Mouse (Mus musculus) myocyte (in vitro differentiated cells): ENCODE results near the gene Tmem260.

Experiments used
- CEBPB ChIP-seq: IDR thresholded peaks from 2 replicates; pipeline ENCODE4 v1.6.1; 2011; ENCODE audit warnings: mild to moderate bottlenecking, moderate library complexity; ENCODE audit not compliant: poor library complexity, insufficient read depth, severe bottlenecking
- E2F4 ChIP-seq: IDR thresholded peaks from one replicate; pipeline ENCODE4 v1.6.1; 2011; ENCODE audit warnings: mild to moderate bottlenecking, control low read depth, moderate library complexity; ENCODE audit not compliant: insufficient read depth
- MAX ChIP-seq: IDR thresholded peaks from one replicate; pipeline ENCODE4 v1.6.1; 2011; ENCODE audit warnings: low read depth, mild to moderate bottlenecking, control low read depth
- MYOG ChIP-seq, 3 experiments: IDR thresholded peaks; one replicate each; pipeline ENCODE4 v1.6.1; 2011; ENCODE audit warnings: control low read depth in 2 of 3, low read depth in 2 of 3, mild to moderate bottlenecking in 2 of 3; ENCODE audit not compliant: insufficient read length in 2 of 3, control insufficient read depth in 1 of 3, insufficient read depth in 1 of 3
- POLR2A ChIP-seq: IDR thresholded peaks from one replicate; pipeline ENCODE4 v1.6.1; 2011; ENCODE audit warnings: low read depth, mild to moderate bottlenecking, control low read depth, moderate library complexity; ENCODE audit not compliant: insufficient read length
- REST ChIP-seq: IDR thresholded peaks from one replicate; pipeline ENCODE4 v1.6.1; 2011; ENCODE audit warnings: mild to moderate bottlenecking, control low read depth, moderate library complexity; ENCODE audit not compliant: insufficient read depth, insufficient read length
- USF1 ChIP-seq: IDR thresholded peaks from one replicate; pipeline ENCODE4 v1.6.1; 2011; ENCODE audit warnings: low read depth, mild to moderate bottlenecking, control low read depth, moderate library complexity

DNA sequence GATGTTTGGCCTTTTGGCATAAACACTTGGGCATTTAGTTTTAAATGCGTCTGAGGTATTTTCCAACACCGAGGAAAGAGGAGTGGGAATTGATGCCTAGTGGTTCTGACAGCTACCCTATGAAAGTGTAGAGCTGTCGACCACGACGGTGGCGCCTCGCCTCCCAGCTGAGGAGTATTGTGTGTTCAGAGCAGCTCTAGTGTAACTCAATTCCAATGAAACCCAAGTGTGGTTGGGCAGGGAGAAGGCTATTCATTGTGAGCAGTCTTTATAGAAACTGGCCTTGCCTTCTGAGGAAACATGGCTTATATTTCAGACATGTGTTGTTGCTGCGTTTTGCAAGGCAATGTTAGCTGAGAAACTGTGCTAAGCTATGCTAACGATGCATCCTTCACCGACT lies 99.2 kb downstream of the Tmem260 start:
- TF ChIP-seq MAX (no peak), POLR2A (no peak), MYOG (IDR thresholded peaks at IDR 0.05; ENCODE audit: control insufficient read depth in 1 of 3, insufficient read depth in 1 of 3, insufficient read length in 2 of 3, low read depth in 2 of 3) (no peak), E2F4 (no peak), USF1 (no peak), CEBPB (no peak), REST (no peak)
